Mouse (Mus musculus) forebrain, embryonic 11.5 days (tissue): ENCODE results near the gene Plcg2. TPM values are rescaled to one million over a fixed set of nuclear protein-coding genes. Genes with fewer than 3 reads are reported as not detected.

Experiments used
- microRNA-seq: library from miRNA; unstranded; fragments of <30 nt; microRNA quantifications from one replicate; pipeline ENCODE4, GENCODE M21; 2016; ENCODE audit not compliant: insufficient number of aligned reads
- polyA plus RNA-seq: library from polyadenylated mRNA; unstranded; fragments of >200 nt; fragmentation: Nextera tagmentation; extraction: Ambion mirVana; gene quantifications from 2 replicates; pipeline ENCODE4 v1.2.1, GENCODE M21; 2014

Gene Plcg2
- polyA plus RNA-seq, 1 experiment from 2014 or later: 2.0 TPM

Small RNAs within 50 kb of the gene (microRNA-seq; reads per million reads assigned to microRNA genes)
- not detected for gene Gm27361
- gene Mir7077: not detected
- gene Mir7078: not detected

Other genes starting within 250 kb of the Plcg2 start
- 30.5 and 32.1 TPM in 2 replicates for gene Cmip, start 241.2 kb upstream of the Plcg2 start, polyA plus RNA-seq
- gene Sdr42e1, start 175.4 kb downstream of the Plcg2 start, polyA plus RNA-seq: 0.27 TPM in 1 of 2 replicates, not detected in the other
- gene Hsd17b2, start 203.6 kb downstream of the Plcg2 start, polyA plus RNA-seq: not detected in 2 replicates